Mouse (Mus musculus) liver, embryonic 12.5 days (tissue): ENCODE results near the gene Snrnp200. TPM values are rescaled to one million over a fixed set of nuclear protein-coding genes. Genes with fewer than 3 reads are reported as not detected.
"Not testable (repeated sequence)": the region's sequence is repeated elsewhere in the genome, so short reads cannot be mapped to it uniquely, and the experiment has no call there.

Source experiments
- ATAC-seq: fragments of 200-750 bp; cut with Nextera tagmentation; 2 replicates; pipeline ENCODE4 v1.8.0; 2017; ENCODE audit warnings: moderate number of reproducible peaks, mild to moderate bottlenecking, moderate library complexity
- H3K27ac ChIP-seq: fragments of 300-500 bp; sonication (generic); 2 replicates; pipeline ENCODE4 v1.5.1; 2016; ENCODE audit warnings: mild to moderate bottlenecking
- H3K27me3 ChIP-seq: fragments of 300-500 bp; sonication (generic); replicated peaks from 2 replicates; pipeline ENCODE4 v1.6.1; 2016; ENCODE audit warnings: mild to moderate bottlenecking, moderate library complexity
- H3K36me3 ChIP-seq: fragments of 300-500 bp; sonication (generic); 2 replicates; pipeline ENCODE4 v1.6.1; 2016; ENCODE audit warnings: mild to moderate bottlenecking, moderate library complexity
- H3K4me1 ChIP-seq: fragments of 300-500 bp; sonication (generic); 2 replicates; pipeline ENCODE4 v1.6.1; 2016
- H3K4me2 ChIP-seq: fragments of 300-500 bp; sonication (generic); 2 replicates; pipeline ENCODE4 v1.6.1; 2016; ENCODE audit warnings: mild to moderate bottlenecking, moderate library complexity
- H3K4me3 ChIP-seq: fragments of 300-500 bp; sonication (generic); 2 replicates; pipeline ENCODE4 v1.5.1; 2016; ENCODE audit warnings: mild to moderate bottlenecking, moderate library complexity
- H3K9ac ChIP-seq: fragments of 300-500 bp; sonication (generic); 2 replicates; pipeline ENCODE4 v1.6.1; 2016; ENCODE audit warnings: mild to moderate bottlenecking, moderate library complexity
- H3K9me3 ChIP-seq: fragments of 300-500 bp; sonication (generic); replicated peaks from 2 replicates; pipeline ENCODE4 v1.6.1; 2016; ENCODE audit warnings: mild to moderate bottlenecking, moderate library complexity
- WGBS: fragments of 180-500 bp; shearing (Covaris S2); methylation state at CpG from one replicate; pipeline ENCODE4 v1.1.7; 2016; ENCODE audit not compliant: insufficient replicate concordance; 5-methylcytosine and 5-hydroxymethylcytosine counted together
- polyA plus RNA-seq: library from polyadenylated mRNA; unstranded; fragments of >200 nt; fragmentation: Nextera tagmentation; extraction: Ambion mirVana; gene quantifications from 2 replicates; pipeline ENCODE4 v1.2.1, GENCODE M21; 2016

Gene Snrnp200
- polyA plus RNA-seq, result 48.2 and 49.0 TPM in 2 replicates

DNA sequence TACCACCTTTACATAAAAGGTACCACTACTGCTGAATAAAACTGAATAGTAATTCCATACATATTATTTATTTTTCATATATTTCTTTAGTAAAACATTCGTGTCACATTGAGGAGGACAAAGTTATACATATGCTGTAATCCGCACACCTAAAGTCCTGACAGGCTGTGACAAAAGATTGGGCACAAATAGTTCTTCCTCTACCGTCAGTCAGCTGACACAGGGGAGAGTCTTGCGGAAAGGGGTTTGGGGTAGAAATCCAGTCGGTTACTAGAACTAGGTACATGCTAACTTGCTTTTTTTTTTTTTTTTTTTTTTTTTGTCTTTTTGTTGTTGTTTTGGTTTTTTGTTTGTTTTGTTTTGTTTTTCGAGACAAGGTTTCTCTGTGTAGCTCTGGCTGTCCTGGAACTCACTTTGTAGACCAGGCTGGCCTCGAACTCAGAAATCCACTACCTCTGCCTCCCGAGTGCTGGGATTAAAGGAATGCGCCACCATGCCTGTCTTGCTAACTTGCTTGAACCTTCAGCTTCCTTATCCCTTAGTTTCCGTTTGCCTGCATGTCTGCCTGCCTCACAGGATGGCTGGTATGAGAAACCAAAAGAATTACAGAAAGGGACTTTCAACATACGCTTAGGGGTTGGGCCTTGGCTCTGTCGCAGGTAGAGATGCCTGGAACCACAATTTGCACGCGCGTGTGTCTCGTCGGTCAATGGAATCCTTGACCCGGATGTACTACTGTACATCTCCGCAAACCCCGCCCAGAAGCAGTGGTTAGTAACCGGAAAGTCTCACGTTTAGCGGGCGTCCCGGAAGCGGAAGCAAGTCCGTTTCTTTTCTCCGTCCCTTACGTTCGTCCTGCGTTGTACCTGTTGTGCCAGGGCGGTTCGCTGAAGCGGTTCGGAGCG lies at the start of gene Snrnp200, which contains the start of gene 1810024B03Rik:
TSS of gene Snrnp200 (plus strand) at position 840 of the 905 bp plus-strand sequence.
TSS of gene 1810024B03Rik (minus strand) at position 734 of the 905 bp plus-strand sequence.
- no peaks in the 10 kb centered on the region for H3K27me3 ChIP-seq
- H3K4me2 ChIP-seq, result peak within 1 kb of the TSS; percentile 87
- WGBS, result 7% methylated on average over 36 of the region's 36 CpGs
- peak; percentile 97 for ATAC-seq
- peak within 1 kb of the TSS; percentile 84 for H3K27ac ChIP-seq
- peak within 1 kb of the TSS; percentile 89 for H3K9ac ChIP-seq
- H3K4me3 ChIP-seq, result peak within 1 kb of the TSS; percentile 94
- H3K9me3 ChIP-seq, result no peaks in the 10 kb centered on the region
- H3K36me3 ChIP-seq, result peaks cover 44% of the 10 kb centered on the region
- H3K4me1 ChIP-seq, result peaks cover 22% of the 10 kb centered on the region

DNA sequence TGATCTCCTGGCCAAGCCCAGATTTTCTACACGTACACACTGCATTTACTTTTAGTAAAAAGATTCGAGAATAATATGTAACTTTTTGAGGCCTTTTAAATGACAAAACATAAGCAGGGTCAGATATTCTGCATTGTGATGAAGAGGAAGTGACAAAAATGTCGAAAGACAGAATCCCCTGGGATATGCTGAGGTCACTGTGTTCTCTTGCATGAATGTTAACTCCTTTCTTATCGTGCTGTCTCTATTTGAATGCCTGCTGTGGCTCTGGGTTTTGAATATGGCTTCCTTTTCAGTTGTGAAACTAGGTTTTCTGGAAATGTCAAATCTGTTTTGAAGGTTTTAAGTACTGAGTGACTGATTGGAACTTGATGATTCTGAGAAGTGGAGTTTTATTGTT lies 42.5 kb upstream of the Snrnp200 start:
- 36% methylated on average over 4 of the region's 4 CpGs for WGBS
- Histone ChIP-seq H3K36me3 (no peaks in the 10 kb centered on the region), H3K27me3 (peaks cover 19% of the 10 kb centered on the region; the same call in 1 of the 2 replicates), H3K9ac (no peak overlapping the region), H3K27ac (no peak overlapping the region), H3K4me2 (no peak overlapping the region), H3K9me3 (no peaks in the 10 kb centered on the region), H3K4me3 (no peak overlapping the region), H3K4me1 (no peaks in the 10 kb centered on the region)
- no peak for ATAC-seq

DNA sequence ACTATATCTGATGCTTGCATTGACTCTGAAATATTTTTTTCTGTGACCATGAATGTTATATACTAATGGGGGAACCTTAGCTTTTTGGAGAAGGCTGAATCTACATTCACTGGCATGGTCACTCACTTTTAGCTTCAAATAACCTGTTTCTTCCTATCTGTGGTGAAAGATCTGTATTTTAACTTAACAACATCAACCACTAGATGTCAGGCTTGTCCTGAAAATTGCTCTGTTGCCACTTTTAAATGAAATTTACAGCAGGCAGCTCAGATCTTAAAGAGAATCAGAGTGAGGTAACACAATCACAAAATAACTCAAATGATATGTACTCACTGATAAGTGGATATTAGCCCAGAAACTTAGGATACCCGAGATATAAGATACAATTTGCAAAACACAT lies 41.9 kb upstream of the Snrnp200 start:
- not testable (repeated sequence) for H3K27ac ChIP-seq, H3K9me3 ChIP-seq, ATAC-seq, H3K9ac ChIP-seq, H3K36me3 ChIP-seq, H3K4me3 ChIP-seq, H3K4me1 ChIP-seq, H3K4me2 ChIP-seq
- H3K27me3 ChIP-seq, result peaks cover 19% of the 10 kb centered on the region; the same call in 1 of the 2 replicates
- 12% methylated on average over 1 of the region's 1 CpGs for WGBS

DNA sequence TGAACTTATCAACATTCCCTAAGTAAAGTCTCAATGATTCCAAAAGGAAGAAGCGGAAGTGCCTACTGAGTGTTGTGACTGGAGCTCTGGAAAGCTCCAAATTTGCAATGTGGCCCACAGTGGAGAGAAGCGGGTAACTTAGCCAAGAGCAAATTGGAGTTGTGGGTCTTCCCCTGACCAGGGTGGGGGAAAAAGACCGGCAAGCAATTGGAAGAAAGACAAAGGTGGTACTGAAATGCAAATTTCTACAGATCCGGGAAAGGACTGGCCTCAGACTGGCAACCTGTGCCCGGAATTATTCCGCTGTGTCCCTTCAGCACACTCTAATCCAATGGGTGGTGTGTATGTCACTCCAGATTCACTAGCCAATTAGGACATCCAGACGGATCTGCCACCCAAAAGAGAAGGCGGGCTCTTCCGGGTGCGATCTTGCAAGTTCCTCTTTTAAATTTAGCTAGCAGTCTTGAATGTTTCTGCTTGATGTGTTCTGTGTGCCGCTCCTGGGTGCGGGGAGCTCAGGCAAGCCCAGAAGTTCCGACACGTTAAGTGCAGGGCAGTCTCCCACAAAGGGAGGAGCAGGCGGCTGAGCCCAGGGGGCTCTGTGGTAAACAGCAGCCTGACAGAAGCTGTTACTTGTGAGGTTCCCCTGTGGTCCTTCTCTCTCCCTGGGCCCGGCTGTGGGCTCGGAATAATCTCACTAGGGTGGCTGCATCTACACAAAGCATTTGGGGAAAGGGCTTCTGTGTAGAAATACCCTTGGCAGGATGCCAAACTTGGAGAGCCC lies 25.4 kb upstream of the Snrnp200 start:
- ATAC-seq, result peak; percentile 100
- Histone ChIP-seq H3K36me3 (no peaks in the 10 kb centered on the region), H3K4me1 (peaks cover 8% of the 10 kb centered on the region), H3K27ac (peak overlapping the region; percentile 83), H3K4me2 (peak overlapping the region; percentile 75), H3K9me3 (no peaks in the 10 kb centered on the region), H3K4me3 (peak overlapping the region; percentile 66), H3K9ac (peak overlapping the region; percentile 81), H3K27me3 (peaks cover 8% of the 10 kb centered on the region)
- 5% methylated on average over 17 of the region's 17 CpGs for WGBS

DNA sequence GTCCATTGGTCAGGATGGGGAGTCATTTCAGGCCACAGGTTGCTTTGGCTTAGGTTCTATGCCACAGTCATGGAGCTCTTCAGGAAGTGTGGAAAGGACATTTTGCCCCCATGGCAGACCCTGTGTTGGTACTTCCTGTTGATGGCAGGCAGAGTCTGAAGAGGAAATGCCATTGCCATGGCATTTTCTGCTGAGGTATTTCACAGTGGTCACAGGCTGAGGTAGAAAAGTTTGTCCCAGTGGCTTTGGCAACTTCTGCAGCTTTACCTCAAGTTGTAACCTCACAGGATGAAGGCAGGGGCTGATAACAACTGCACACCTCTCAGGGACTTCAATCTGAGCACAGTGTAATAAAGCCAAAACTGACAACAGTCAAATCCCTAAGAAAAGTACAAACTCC lies 18.6 kb upstream of the Snrnp200 start:
- H3K9me3 ChIP-seq, result no peaks in the 10 kb centered on the region
- H3K27me3 ChIP-seq, result no peaks in the 10 kb centered on the region; the same call in 1 of the 2 replicates
- no peak for ATAC-seq
- H3K4me1 ChIP-seq, result no peaks in the 10 kb centered on the region
- no peaks in the 10 kb centered on the region for H3K36me3 ChIP-seq
- no peak overlapping the region for H3K27ac ChIP-seq
- H3K9ac ChIP-seq, result no peak overlapping the region
- H3K4me3 ChIP-seq, result no peak overlapping the region
- no peak overlapping the region for H3K4me2 ChIP-seq

DNA sequence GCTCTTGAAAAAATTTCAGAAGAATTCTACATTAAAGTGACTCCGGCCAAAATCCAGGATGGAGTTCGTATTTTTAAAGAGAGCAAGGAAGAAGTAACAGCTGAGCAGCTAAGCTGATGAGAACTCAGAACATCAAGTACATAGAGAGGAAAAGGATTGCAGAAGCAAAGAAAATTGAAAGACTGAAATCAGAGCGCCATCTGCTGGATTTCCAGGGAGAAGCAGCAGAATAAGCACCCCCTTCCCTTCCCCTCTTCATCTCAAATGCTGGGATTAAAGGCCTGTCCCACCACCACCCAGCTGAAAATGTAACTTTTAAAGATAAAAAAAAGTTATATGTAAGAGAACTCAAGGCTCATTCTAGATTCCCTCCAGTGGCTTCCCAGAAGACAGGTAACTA lies 3.3 kb upstream of the Snrnp200 start:
- Histone ChIP-seq H3K9ac (no peak overlapping the region), H3K27me3 (no peaks in the 10 kb centered on the region), H3K4me3 (no peak overlapping the region), H3K4me1 (peaks cover 22% of the 10 kb centered on the region), H3K4me2 (no peak overlapping the region), H3K9me3 (no peaks in the 10 kb centered on the region), H3K36me3 (peaks cover 34% of the 10 kb centered on the region), H3K27ac (no peak overlapping the region)
- no peak for ATAC-seq
- 23% methylated on average over 3 of the region's 3 CpGs for WGBS

DNA sequence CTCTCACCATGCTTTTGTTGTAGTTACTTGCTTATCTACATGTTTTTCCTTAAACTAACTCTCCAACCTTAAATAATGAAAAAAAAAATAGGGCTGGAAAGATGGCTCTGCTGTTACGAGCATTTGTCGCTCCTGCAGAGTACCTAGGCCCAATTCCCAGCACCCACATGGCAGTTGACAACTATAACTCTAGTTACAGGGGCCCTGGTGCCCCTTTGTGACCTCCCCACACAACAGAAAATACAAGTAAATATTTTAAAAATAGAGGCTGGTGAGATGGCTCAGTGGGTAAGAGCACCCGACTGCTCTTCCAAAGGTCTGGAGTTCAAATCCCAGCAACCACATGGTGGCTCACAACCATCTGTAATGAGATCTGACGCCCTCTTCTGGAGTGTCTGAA lies 2.2 kb upstream of the Snrnp200 start:
- 71% methylated on average over 4 of the region's 4 CpGs for WGBS
- ATAC-seq, H3K4me2 ChIP-seq: not testable (repeated sequence)

DNA sequence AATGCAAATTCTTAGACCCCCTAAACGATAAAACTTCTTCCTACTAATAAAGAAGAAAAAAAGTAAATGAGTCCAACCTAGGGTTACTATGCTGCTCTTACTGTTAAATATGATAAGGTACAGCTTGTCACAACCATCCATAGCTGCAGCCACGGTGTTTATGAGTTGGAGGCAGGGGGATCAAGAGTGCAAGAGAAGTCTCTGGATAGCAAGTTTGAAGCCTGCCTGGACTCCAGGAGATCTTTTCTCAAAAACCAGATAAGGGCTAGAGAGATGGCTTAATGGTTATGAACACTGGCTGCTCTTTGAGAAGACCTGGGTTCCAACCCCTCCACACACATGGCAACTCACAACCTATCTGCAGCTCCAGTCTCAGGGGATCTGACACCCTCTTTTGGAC lies 1.3 kb upstream of the Snrnp200 start:
- ATAC-seq, result no peak
- Histone ChIP-seq H3K9me3 (no peaks in the 10 kb centered on the region), H3K4me3 (peak overlapping the region; percentile 94; the same call in 1 of the 2 replicates), H3K4me1 (peaks cover 22% of the 10 kb centered on the region), H3K27ac (no peak overlapping the region), H3K9ac (peak overlapping the region; percentile 65; the same call in 1 of the 2 replicates), H3K27me3 (no peaks in the 10 kb centered on the region), H3K4me2 (peak overlapping the region; percentile 87), H3K36me3 (peaks cover 40% of the 10 kb centered on the region)
- WGBS, result 67% methylated on average over 2 of the region's 2 CpGs

More for the DNA sequence above, 2.2 kb upstream of the Snrnp200 start:
- H3K27me3 ChIP-seq, H3K4me3 ChIP-seq, H3K9me3 ChIP-seq, H3K27ac ChIP-seq, H3K9ac ChIP-seq: not testable (repeated sequence)
- Histone ChIP-seq H3K4me1 (peaks cover 22% of the 10 kb centered on the region), H3K36me3 (peaks cover 37% of the 10 kb centered on the region)

DNA sequence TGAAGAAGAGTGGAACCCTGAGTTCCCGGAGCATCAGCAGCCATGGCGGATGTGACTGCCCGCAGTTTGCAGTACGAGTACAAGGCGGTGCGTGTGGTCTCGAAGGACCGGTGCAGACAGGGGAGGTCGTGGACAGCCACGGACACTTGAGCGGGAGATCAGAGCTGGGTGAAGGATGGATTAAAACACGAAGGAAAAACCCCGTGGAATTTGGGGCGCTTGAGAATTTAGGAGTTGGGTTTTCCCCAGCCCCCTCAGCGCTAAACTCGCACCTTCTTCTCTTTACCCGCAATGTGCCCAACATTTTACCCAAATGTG lies 225 bp downstream of the Snrnp200 start:
- Histone ChIP-seq H3K9ac (peak overlapping the region; percentile 89), H3K27ac (peak overlapping the region; percentile 84), H3K4me2 (peak overlapping the region; percentile 87), H3K27me3 (no peaks in the 10 kb centered on the region), H3K4me1 (peaks cover 22% of the 10 kb centered on the region), H3K36me3 (peaks cover 46% of the 10 kb centered on the region), H3K4me3 (peak overlapping the region; percentile 94), H3K9me3 (no peaks in the 10 kb centered on the region)
- no peak for ATAC-seq
- under 1% methylated on average over 17 of the region's 17 CpGs for WGBS

DNA sequence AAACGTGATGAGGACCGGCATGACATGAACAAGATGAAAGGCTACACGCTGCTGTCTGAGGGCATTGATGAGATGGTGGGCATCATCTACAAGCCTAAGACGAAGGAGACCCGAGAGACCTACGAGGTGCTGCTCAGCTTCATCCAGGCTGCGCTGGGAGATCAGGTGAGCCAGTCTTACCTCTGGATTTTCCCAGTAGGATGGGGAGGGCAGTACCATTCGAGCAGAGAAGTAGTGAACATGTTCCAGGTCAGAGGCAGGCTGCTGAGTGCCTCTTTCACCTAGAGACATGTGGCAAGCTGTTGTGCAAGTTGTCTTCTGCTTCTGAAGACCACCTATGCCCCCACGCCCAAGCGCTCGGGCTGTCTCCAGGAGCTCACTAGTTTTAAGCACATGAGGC lies 2.5 kb downstream of the Snrnp200 start:
- 88% methylated on average over 11 of the region's 11 CpGs for WGBS
- peaks cover 62% of the 10 kb centered on the region for H3K36me3 ChIP-seq
- no peak for ATAC-seq

DNA sequence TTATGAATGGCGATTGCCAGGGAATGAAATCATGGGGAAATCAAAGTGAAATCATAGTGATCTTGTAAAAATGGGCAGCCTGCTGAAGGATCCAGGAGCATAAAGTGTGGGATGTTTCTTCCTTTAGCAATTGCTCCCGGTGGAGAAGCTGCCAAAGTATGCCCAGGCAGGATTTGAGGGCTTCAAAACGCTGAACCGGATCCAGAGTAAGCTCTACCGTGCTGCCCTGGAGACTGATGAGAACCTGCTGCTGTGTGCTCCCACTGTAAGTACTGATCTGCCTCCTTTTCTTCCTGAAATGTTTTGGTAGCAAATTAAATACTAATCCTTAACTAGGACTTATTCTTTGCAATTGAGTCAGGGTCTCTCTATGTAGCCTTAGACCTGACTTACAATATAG lies 9.6 kb downstream of the Snrnp200 start:
- H3K4me1 ChIP-seq, result no peaks in the 10 kb centered on the region
- H3K36me3 ChIP-seq, result peaks cover 99% of the 10 kb centered on the region
- no peaks in the 10 kb centered on the region for H3K9me3 ChIP-seq
- no peak overlapping the region for H3K9ac ChIP-seq
- WGBS, result 84% methylated on average over 5 of the region's 5 CpGs
- H3K4me3 ChIP-seq, result no peak overlapping the region
- no peak overlapping the region for H3K4me2 ChIP-seq
- no peaks in the 10 kb centered on the region for H3K27me3 ChIP-seq
- H3K27ac ChIP-seq, result no peak overlapping the region
- no peak for ATAC-seq

More for the DNA sequence above, 2.5 kb downstream of the Snrnp200 start:
- Histone ChIP-seq H3K27me3 (no peaks in the 10 kb centered on the region), H3K4me3 (no peak overlapping the region), H3K4me2 (no peak overlapping the region), H3K27ac (no peak overlapping the region), H3K9me3 (no peaks in the 10 kb centered on the region), H3K9ac (no peak overlapping the region), H3K4me1 (peaks cover 22% of the 10 kb centered on the region)

DNA sequence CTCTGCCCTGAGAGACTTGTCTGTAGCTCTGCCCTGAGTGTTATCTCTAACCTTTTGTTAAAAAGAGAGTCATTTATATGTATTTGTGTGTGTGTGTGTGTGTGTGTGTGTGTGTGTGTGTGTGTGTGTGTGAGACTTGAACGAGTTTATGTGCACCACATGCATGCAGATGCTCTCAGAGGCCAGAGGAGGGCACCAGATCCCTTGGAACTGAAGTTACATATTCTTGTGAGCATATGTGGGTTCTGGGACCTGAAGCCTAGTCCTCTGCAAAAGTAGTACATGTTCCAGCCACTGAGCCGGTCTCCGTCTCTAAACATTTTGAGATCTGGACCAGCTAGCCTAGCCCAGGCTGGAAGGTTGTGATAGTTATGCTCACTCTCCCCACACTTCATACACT lies 17.1 kb downstream of the Snrnp200 start:
- 94% methylated on average over 3 of the region's 3 CpGs for WGBS
- peaks cover 10% of the 10 kb centered on the region; the same call in 1 of the 2 replicates for H3K9me3 ChIP-seq
- H3K27me3 ChIP-seq, result no peaks in the 10 kb centered on the region
- H3K4me3 ChIP-seq, result no peak overlapping the region
- no peaks in the 10 kb centered on the region for H3K4me1 ChIP-seq
- H3K36me3 ChIP-seq, result peaks cover 99% of the 10 kb centered on the region
- no peak overlapping the region for H3K27ac ChIP-seq
- no peak overlapping the region for H3K9ac ChIP-seq
- H3K4me2 ChIP-seq, result no peak overlapping the region
- no peak for ATAC-seq
